Mouse (Mus musculus) lung, adult 2 months (tissue): ENCODE results near the gene Nbea.
"Not testable (repeated sequence)": the region's sequence is repeated elsewhere in the genome, so short reads cannot be mapped to it uniquely, and the experiment has no call there.

Experiments
- CTCF ChIP-seq: fragments of 200-500 bp; IDR thresholded peaks from 2 replicates; pipeline ENCODE4 v1.5.1; 2011; ENCODE audit warnings: mild to moderate bottlenecking, low read length, control low read depth; ENCODE audit not compliant: insufficient read depth
- POLR2A ChIP-seq: fragments of 200-500 bp; IDR thresholded peaks from 2 replicates; pipeline ENCODE4 v1.6.1; 2011; ENCODE audit warnings: low read depth, mild to moderate bottlenecking, control low read depth, low read length, borderline replicate concordance; ENCODE audit errors: extremely low read depth

GRCm38 (mm10) chr3:55976986-55977385, 206.5 kb downstream of the Nbea start:
- TF ChIP-seq CTCF, POLR2A: not testable (repeated sequence)
